Mouse (Mus musculus) natural killer cell, adult 2 months (primary cell): ENCODE measurements around the gene Gm39566.
"Not testable (repeated sequence)": the region's sequence is repeated elsewhere in the genome, so short reads cannot be mapped to it uniquely, and the experiment has no call there.

Experiments used
- DNase-seq, 2 experiments: peaks; one replicate each; pipeline ENCODE4 v3.0.0; 2022; ENCODE audit warnings: low spot score in 2 of 2

Gene Gm39566

GRCm38 (mm10) chr11:69815155-69815554 lies at the start of gene Gm39566:
Gm39566 (minus strand) TSS chr11:69815298.
- no peak for DNase-seq

GRCm38 (mm10) chr11:69864138-69864860 lies 49.2 kb upstream of the Gm39566 start:
- DNase-seq = no peak

GRCm38 (mm10) chr11:69863729-69864128 lies 48.6 kb upstream of the Gm39566 start:
- DNase-seq = not testable (repeated sequence)

- no peak for DNase-seq
Measured at GRCm38 (mm10) chr11:69858113-69858998, 43.3 kb upstream of the Gm39566 start, which contains the start of gene Tnk1. Tnk1 (minus strand) TSS chr11:69858730.

- DNase-seq = peak; percentile 44 to 65
Measured at GRCm38 (mm10) chr11:69855347-69855746, 40.2 kb upstream of the Gm39566 start.

GRCm38 (mm10) chr11:69854680-69855079 lies 39.6 kb upstream of the Gm39566 start:
- DNase-seq = no peak

- DNase-seq = no peak
Measured at GRCm38 (mm10) chr11:69853994-69854393, 38.9 kb upstream of the Gm39566 start.

GRCm38 (mm10) chr11:69850754-69851153 lies 35.7 kb upstream of the Gm39566 start:
- DNase-seq = no peak

GRCm38 (mm10) chr11:69849884-69850283 lies 34.8 kb upstream of the Gm39566 start:
- DNase-seq = no peak

- DNase-seq = no peak
Measured at GRCm38 (mm10) chr11:69849128-69849527, 34.0 kb upstream of the Gm39566 start.

- no peak for DNase-seq
Measured at GRCm38 (mm10) chr11:69848021-69848420, 32.9 kb upstream of the Gm39566 start.

- no peak for DNase-seq
Measured at GRCm38 (mm10) chr11:69846738-69847688, 31.9 kb upstream of the Gm39566 start.

GRCm38 (mm10) chr11:69846198-69846680 lies 31.1 kb upstream of the Gm39566 start, which contains the start of gene Plscr3:
Plscr3 (plus strand) TSS chr11:69846376.
- peak; percentile 82 to 85 for DNase-seq

- no peak for DNase-seq
Measured at GRCm38 (mm10) chr11:69838714-69839104, 23.6 kb upstream of the Gm39566 start.

- peak; percentile 94 for DNase-seq
Measured at GRCm38 (mm10) chr11:69837952-69838713, 23.0 kb upstream of the Gm39566 start, which contains the start of gene Tmem256. Tmem256 (plus strand) TSS chr11:69838514.

- no peak for DNase-seq
Measured at GRCm38 (mm10) chr11:69837604-69837951, 22.5 kb upstream of the Gm39566 start, which contains the start of gene Nlgn2. Nlgn2 (minus strand) TSS chr11:69837784.

- DNase-seq = no peak
Measured at GRCm38 (mm10) chr11:69836703-69837576, 21.8 kb upstream of the Gm39566 start.

- DNase-seq = no peak
Measured at GRCm38 (mm10) chr11:69835966-69836335, 20.9 kb upstream of the Gm39566 start.

GRCm38 (mm10) chr11:69835326-69835965 lies 20.3 kb upstream of the Gm39566 start:
- DNase-seq = no peak
